Mouse (Mus musculus) urinary bladder, postnatal 25 days (tissue): ENCODE measurements around the gene Secisbp2l.

Source experiments
- DNase-seq: peaks from one replicate; pipeline ENCODE4 v3.0.0; 2022; ENCODE audit warnings: low spot score

Secisbp2l gene

DNA sequence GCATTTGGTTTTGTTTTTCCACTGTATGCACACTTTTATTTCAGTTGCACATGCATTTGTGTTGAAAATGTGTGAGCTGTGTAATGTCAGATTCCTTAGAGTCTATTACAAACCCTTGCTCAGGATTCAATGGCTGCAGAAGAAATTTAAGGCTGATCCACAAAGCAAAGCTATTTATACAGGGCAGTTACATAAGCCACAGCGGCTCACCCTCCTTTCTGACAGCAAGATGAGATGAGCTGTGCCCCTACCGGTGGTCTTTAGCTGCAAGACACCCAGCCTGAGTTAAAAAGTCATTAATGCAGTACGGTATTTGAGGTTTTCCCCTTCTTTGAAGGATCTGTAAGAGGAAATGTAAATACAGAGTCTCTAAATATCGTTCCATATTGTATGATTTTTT is 1.2 kb upstream of the Secisbp2l start:
- no peak for DNase-seq

GRCm38 (mm10) chr2:125781978-125782718 is 522 bp downstream of the Secisbp2l start:
- DNase-seq = no peak

GRCm38 (mm10) chr2:125781006-125781405 is 1.7 kb downstream of the Secisbp2l start:
- DNase-seq = no peak

DNA sequence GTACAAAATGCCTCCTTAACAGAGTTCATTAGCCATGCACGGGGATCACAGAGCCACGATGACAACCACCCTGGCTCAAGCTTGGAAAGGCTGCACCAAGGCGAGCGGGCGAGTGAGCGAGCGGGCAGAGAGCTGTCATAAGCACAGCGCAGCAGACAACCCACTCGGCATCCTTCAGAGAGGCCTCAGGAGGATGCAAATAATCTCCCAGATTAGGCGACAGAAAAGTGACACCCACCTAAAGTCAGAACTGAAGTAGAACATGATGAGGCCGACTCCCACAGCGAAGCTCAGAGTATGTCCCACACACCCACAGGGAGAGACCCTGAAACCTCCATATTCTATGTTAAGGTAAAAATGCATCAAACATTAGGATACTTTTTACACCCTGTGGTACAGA is 4.3 kb downstream of the Secisbp2l start:
- DNase-seq = no peak

GRCm38 (mm10) chr2:125777018-125777417 is 5.7 kb downstream of the Secisbp2l start:
- DNase-seq = no peak

GRCm38 (mm10) chr2:125775661-125776060 is 7.0 kb downstream of the Secisbp2l start:
- no peak for DNase-seq

DNA sequence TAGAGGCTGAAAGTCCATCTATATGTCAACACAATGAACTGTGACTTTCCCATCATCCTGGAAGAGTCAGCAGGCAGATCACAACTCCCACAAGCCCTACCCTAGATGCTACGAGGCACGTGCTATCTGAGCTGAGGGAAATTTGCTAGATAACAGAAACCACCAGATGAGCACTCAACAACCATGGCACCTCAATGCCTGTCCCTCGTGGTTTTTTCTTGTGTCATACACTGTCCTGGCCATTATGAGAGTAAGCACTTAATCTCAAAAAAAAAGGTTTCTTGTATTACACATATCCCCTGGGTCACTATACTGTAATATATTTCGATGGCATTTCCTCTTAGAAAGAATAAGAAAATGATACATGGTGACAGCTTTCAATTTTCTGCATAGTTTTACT is 7.8 kb downstream of the Secisbp2l start:
- no peak for DNase-seq

DNA sequence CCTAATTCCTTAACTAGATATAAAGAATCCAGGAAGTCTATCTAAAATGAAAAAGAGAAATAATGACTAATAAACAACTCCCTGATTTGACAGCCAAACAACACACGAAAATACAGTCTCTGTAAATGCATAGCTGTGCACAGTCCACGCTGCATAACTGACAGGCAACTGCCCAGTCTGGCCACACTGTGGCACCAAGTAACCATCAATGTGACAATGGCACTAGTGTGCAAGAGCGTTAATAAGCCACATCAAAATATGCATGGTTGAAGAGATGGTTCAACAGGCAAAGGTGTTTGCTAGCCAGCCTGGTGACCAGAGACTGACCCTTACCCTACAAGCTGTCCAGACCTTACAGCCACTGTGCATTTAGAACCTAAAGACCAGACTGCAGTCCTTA is 17.6 kb downstream of the Secisbp2l start:
- DNase-seq = no peak

GRCm38 (mm10) chr2:125764531-125764930 is 18.1 kb downstream of the Secisbp2l start:
- DNase-seq = no peak

GRCm38 (mm10) chr2:125749330-125749729 is 33.3 kb downstream of the Secisbp2l start:
- no peak for DNase-seq

DNA sequence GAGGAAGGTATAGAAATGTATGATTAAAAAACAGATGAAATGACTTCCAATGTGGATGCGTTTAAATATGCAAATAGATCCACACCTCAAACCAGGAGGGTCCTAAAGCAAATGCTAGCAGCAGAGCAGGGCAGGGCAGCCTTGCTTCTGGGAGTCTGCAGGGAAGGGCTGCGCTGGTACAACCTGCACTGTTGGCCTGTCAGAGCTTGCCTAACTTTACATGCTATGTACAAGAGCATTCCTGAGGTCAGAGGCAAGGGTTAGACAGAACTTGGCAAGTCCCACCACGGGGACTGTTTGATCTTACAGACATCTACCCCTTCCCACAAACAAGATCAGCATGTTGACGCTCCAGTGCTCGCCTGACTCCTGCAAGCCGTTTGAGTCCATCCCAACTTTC is 43.3 kb downstream of the Secisbp2l start:
- DNase-seq = no peak

DNA sequence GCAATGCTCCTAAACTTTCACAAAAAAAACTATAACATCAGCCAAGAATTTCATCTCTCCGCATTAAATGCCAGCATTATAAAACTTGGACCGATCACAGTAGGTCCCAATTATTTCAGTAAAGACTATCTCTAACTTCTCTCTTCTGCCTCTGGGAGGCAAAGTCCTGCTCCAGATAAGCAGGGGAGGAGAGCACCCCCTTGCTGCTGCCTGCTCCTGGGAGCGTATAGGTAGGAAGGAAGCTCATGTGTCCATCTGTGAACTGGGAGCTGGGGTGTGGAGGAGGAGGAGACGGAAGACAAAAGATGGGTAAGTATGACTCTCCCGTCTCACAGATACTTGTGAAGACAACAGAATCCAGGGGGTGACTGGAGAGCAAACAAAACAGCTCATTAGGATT is 44.0 kb downstream of the Secisbp2l start:
- DNase-seq = no peak

DNA sequence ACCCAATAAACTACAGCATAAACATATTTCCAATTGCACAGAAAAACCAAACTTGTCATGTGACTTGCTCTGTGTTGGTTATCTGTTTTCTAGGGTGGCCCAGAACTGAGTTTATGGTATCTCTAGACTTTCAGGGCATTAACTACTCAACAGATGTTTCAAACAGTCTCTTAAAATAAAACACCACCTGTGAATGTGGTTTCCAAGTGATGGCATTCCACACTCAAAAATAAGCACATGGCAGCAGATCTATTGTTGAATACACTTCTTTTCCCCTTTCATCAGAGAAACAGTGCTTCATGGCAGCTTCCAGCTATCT is 46.7 kb downstream of the Secisbp2l start:
- no peak for DNase-seq

- DNase-seq = no peak
These were observed 47.2 kb downstream of the Secisbp2l start for GRCm38 (mm10) chr2:125735333-125736024.

DNA sequence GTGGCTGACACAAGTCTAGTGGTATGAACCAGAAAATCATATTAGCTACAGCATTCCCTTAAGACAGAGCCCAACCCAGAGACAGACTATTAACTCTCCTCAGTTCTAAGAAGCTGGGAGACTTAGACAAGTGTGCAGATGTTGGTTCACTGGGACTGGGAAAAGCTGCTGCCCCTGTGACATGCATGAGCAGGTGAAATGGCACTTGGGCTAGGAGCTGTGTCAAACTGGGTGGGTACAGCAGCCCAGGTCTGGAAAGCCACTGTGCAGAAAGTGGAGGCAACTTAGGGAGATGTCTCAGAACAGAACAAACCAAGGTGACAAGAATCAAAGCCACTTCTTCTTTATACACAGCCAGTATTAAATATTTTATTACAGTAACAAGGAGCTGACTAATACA is 47.9 kb downstream of the Secisbp2l start:
- no peak for DNase-seq

DNA sequence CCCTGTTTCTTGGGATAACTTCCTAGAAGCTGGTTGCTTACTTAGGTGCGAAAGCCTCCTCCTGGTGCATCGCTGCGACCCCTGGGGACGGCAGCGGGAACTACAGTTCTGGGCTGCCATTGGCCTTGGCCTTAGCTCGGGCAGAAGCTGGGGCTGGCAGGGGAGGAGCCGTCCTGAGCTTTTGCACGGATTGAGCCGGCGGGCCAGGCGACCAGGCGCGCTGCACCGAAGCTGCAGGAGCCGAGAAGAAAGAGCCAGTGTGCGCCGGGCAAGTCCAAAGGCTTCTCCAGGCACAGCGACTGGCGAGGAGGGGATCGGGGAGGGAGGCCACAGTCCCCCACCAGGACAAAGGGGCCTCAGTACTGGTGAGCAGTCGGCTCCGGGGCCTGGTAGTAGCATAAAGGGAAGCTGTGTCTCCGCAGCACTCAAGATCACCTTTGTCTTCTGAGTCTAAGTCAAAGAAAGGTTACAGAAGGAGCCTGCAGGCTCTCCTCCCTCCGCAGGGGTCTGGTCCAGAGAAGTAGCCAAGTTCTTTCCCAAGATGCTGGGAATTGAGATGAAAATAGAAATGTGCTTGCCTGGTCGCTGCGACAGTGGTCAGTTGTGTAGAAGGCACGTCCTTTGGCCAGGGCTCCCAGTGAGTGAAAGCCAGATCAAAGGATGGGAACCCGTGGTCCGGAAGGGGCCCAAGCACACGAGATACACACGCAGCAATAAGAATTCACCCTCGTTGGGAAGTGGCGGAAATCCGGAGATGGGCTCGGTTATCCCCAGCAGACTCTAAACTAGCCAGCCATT is 50.7 kb downstream of the Secisbp2l start:
- DNase-seq = peak; percentile 95

DNA sequence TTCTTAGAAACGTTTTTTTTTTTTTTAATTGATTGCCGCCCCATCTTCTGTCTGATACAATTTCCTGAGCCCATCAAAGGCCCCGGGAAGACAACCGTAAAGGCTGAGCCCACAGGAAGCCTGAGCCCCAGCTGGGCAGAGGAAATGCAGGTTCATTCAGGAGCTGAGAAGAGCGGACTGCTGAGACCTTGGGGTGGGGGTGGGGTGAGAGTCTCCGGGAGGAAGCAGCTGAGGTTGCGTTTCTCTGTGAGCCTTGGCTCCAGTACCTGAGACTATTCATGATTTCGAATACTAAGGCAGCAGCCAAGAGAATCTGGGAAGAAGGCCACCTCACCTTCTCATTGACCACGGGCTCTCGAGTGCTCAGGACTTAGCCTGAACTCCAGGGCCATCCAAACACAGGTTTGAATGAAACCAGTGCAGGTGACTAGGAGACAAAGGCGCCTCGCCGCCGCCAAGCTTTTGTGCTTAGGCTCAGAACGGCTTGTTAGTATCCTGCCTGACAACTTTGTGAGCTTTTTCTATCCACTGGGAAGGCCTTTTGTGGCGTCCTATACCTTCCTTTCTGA is 58.0 kb downstream of the Secisbp2l start:
- no peak for DNase-seq

DNA sequence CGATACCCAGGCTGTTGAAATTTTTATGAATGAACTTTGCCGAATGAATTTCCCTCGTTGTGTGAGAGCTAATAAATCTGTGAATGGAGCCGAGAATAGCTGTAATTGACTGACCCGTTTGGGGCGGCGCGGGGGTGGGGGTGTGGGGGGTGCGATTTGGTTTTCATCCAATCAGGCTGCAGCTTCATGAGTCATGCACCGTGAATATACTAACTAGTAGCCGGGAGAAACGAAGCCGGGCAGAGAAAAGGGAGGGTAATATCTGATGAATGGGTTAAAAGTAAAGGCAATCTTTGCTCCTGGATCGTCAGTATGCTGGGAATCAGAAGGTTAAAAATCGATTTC is 58.6 kb downstream of the Secisbp2l start, which contains the start of gene Shc4:
Gene Shc4 (minus strand): TSS at position 63 of the 345 bp plus-strand sequence.
- DNase-seq = no peak

GRCm38 (mm10) chr2:125723408-125724085 is 59.1 kb downstream of the Secisbp2l start:
- DNase-seq = no peak

GRCm38 (mm10) chr2:125723086-125723407 is 59.6 kb downstream of the Secisbp2l start:
- DNase-seq = no peak

DNA sequence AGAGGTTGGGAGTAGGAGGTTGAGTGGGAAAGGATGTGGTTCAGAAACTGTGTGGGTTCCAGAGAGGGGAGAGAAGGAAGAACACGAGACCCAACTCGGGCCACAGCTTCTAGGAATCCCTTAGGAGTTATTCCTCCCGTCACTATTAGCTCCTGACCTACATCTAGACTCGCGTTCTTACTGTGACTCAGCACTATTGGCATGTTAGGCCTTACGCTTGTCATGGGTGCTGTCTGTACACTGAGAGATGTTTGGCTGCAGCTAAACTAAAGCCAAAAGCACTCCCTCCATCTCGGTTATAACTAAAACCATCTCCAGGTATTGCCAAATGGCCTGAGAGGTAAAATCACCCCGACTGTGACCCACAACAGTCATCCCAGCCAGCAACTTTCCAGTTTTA is 66.1 kb downstream of the Secisbp2l start:
- DNase-seq = no peak

- no peak for DNase-seq
These were observed 76.2 kb downstream of the Secisbp2l start for GRCm38 (mm10) chr2:125706510-125706921.
